ENCODE assay signal across 28 mouse cellular contexts in the genomic region with DNA sequence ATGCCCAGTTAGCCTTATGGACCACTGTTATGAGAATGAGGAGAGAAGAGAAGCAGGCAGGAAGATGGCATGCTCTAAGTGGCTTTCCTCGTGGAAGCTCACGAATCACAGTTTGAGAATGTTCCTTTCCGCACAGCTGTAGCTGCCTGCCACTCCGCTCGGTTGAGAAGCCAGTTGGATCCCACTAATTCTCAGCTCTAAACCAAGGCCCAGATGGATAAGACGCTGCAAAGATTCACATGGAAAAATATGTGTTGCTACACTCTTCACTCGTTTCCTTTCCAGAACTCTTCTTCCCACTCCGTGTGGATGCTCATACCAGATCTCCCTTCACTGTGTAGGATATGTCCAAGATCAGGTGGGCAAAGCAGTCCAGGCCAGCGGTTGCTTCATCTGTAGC.
DNase-seq lines count a peak whose midpoint lies in the region; ATAC-seq and TF ChIP-seq lines count a peak whose summit lies in the region.
"Had no signal": no experiment of that assay in that cellular context is flagged by ENCODE, and none has a peak within 500 bp of the region (broad histone marks: within the 10 kb centered on the region; RNA-seq: fewer than 3 reads in every experiment).

No protein-coding gene starts in this region.

- no peaks in the 10 kb centered on the region for H3K9me3 ChIP-seq in forebrain, embryonic 15.5 days
- H3K9me3 ChIP-seq in forebrain, embryonic 11.5 days (ENCODE audit: control insufficient read depth, low read length), result no peaks in the 10 kb centered on the region
- no peaks in the 10 kb centered on the region for H3K9me3 ChIP-seq in forebrain, embryonic 16.5 days (ENCODE audit: control insufficient read depth, low read length)
- no peaks in the 10 kb centered on the region for H3K9me3 ChIP-seq in hindbrain, postnatal 0 days (ENCODE audit: low read length)
- H3K9me3 ChIP-seq: embryonic facial prominence, embryonic 10.5 days; embryonic facial prominence, embryonic 15.5 days; hindbrain, embryonic 10.5 days; hindbrain, embryonic 15.5 days; kidney, embryonic 15.5 days; limb, embryonic 13.5 days; lung, embryonic 15.5 days; midbrain, embryonic 10.5 days; neural tube, embryonic 12.5 days had no signal

- no peaks in the 10 kb centered on the region for H3K36me3 ChIP-seq in forebrain, embryonic 15.5 days
- no peaks in the 10 kb centered on the region for H3K36me3 ChIP-seq in forebrain, embryonic 11.5 days (ENCODE audit: control insufficient read depth, insufficient read depth, low read length)
- no peaks in the 10 kb centered on the region for H3K36me3 ChIP-seq in forebrain, embryonic 16.5 days (ENCODE audit: control insufficient read depth, insufficient read depth)
- H3K36me3 ChIP-seq in hindbrain, postnatal 0 days (ENCODE audit: insufficient read depth, low read length), result no peaks in the 10 kb centered on the region
- H3K36me3 ChIP-seq: embryonic facial prominence, embryonic 10.5 days; embryonic facial prominence, embryonic 15.5 days; hindbrain, embryonic 10.5 days; hindbrain, embryonic 15.5 days; kidney, embryonic 15.5 days; limb, embryonic 13.5 days; lung, embryonic 15.5 days; midbrain, embryonic 10.5 days; neural tube, embryonic 12.5 days had no signal

- no peak overlapping the region for H3K4me2 ChIP-seq in forebrain, embryonic 15.5 days (replicated peaks)
- H3K4me2 ChIP-seq in forebrain, embryonic 11.5 days (ENCODE audit: low read depth, low read length, severe bottlenecking), result no peak overlapping the region
- H3K4me2 ChIP-seq in forebrain, embryonic 16.5 days (ENCODE audit: low read length), result no peak overlapping the region
- H3K4me2 ChIP-seq in hindbrain, postnatal 0 days (ENCODE audit: low read depth, low read length), result no peak overlapping the region
- H3K4me2 ChIP-seq: embryonic facial prominence, embryonic 15.5 days; hindbrain, embryonic 15.5 days; kidney, embryonic 15.5 days; limb, embryonic 13.5 days; liver, embryonic 11.5 days; lung, embryonic 15.5 days; neural tube, embryonic 12.5 days had no signal

- peak; percentile 66; the same call in 1 of the 2 replicates for ATAC-seq in forebrain, embryonic 15.5 days (replicated peaks)
- ATAC-seq in forebrain, embryonic 11.5 days (replicated peaks; ENCODE audit: low FRiP score), result no peak
- ATAC-seq in forebrain, embryonic 16.5 days, result peak; percentile 57; the same call in 1 of the 2 replicates
- ATAC-seq in hindbrain, postnatal 0 days, result no peak
- ATAC-seq: Patski had no signal

- 78% methylated on average over 9 of the region's 9 CpGs for WGBS in forebrain, embryonic 15.5 days
- WGBS in forebrain, embryonic 11.5 days, result 90% methylated on average over 9 of the region's 9 CpGs
- WGBS in forebrain, embryonic 16.5 days, result 78% methylated on average over 9 of the region's 9 CpGs
- WGBS in hindbrain, postnatal 0 days, result 87% methylated on average over 9 of the region's 9 CpGs

- no peak overlapping the region for H3K9ac ChIP-seq in forebrain, embryonic 15.5 days (replicated peaks)
- no peak overlapping the region for H3K9ac ChIP-seq in forebrain, embryonic 11.5 days (ENCODE audit: low read length)
- H3K9ac ChIP-seq in forebrain, embryonic 16.5 days (replicated peaks; ENCODE audit: low read depth, low read length), result no peak overlapping the region
- no peak overlapping the region for H3K9ac ChIP-seq in hindbrain, postnatal 0 days (replicated peaks; ENCODE audit: low read length)
- H3K9ac ChIP-seq: embryonic facial prominence, embryonic 15.5 days; hindbrain, embryonic 15.5 days; kidney, embryonic 15.5 days; limb, embryonic 13.5 days; lung, embryonic 15.5 days; neural tube, embryonic 12.5 days had no signal

- H3K27ac ChIP-seq in forebrain, embryonic 15.5 days (replicated peaks), result 0 out of 2 replicates have a peak overlapping the region, but pooled peaks have one; percentile 3
- H3K27ac ChIP-seq in forebrain, embryonic 11.5 days (ENCODE audit: low read depth, low read length), result no peak overlapping the region
- H3K27ac ChIP-seq in forebrain, embryonic 16.5 days (ENCODE audit: low read length), result 0 out of 2 replicates have a peak overlapping the region, but pooled peaks have one; percentile 54
- no peak overlapping the region for H3K27ac ChIP-seq in hindbrain, postnatal 0 days
- H3K27ac ChIP-seq: embryonic facial prominence, embryonic 10.5 days; embryonic facial prominence, embryonic 15.5 days; hindbrain, embryonic 10.5 days; hindbrain, embryonic 15.5 days; kidney, embryonic 15.5 days; limb, embryonic 13.5 days; lung, embryonic 15.5 days; midbrain, embryonic 10.5 days; neural tube, embryonic 12.5 days; stomach, postnatal 0 days had no signal

- no peak for DNase-seq in forebrain, embryonic 11.5 days (ENCODE audit: low spot score)
- DNase-seq in layer of hippocampus, adult 9-11 months, result peak; percentile 44
- DNase-seq in layer of hippocampus, postnatal 25 days (ENCODE audit: extremely low spot score in 1 of 2, low spot score in 1 of 2), result no peak
- peak; percentile 63 for DNase-seq in right cerebral cortex, adult 18-20 months
- DNase-seq in right cerebral cortex, postnatal 4 days, result no peak
- no peak for DNase-seq in hindbrain, postnatal 0 days (ENCODE audit: low spot score)
- DNase-seq: adrenal gland, postnatal 25 days; cerebellum, adult 2 months; gastrocnemius, postnatal 14 days; heart, postnatal 14 days; kidney, adult 18-20 months; thymus, adult 2 months; thymus, postnatal 4 days had no signal

- no peaks in the 10 kb centered on the region for H3K27me3 ChIP-seq in forebrain, embryonic 15.5 days
- H3K27me3 ChIP-seq in forebrain, embryonic 11.5 days (ENCODE audit: control insufficient read depth, insufficient read depth, low read length), result no peaks in the 10 kb centered on the region
- H3K27me3 ChIP-seq in forebrain, embryonic 16.5 days (replicated peaks; ENCODE audit: control insufficient read depth, insufficient read depth, low read length), result no peaks in the 10 kb centered on the region
- no peaks in the 10 kb centered on the region for H3K27me3 ChIP-seq in hindbrain, postnatal 0 days (ENCODE audit: insufficient read depth, low read length)
- H3K27me3 ChIP-seq: embryonic facial prominence, embryonic 15.5 days; hindbrain, embryonic 15.5 days; kidney, embryonic 15.5 days; limb, embryonic 13.5 days; lung, embryonic 15.5 days; neural tube, embryonic 12.5 days had no signal

- no peak for TF ChIP-seq CTCF in hindbrain, postnatal 0 days (IDR thresholded peaks at IDR 0.05; ENCODE audit: low read depth)

- H3K4me1 ChIP-seq in forebrain, embryonic 15.5 days, result peaks cover 21% of the 10 kb centered on the region
- H3K4me1 ChIP-seq in forebrain, embryonic 11.5 days (replicated peaks; ENCODE audit: control insufficient read depth, insufficient read depth, low read length), result no peaks in the 10 kb centered on the region
- peaks cover 16% of the 10 kb centered on the region for H3K4me1 ChIP-seq in forebrain, embryonic 16.5 days (replicated peaks; ENCODE audit: control insufficient read depth, insufficient read depth, low read length)
- H3K4me1 ChIP-seq in hindbrain, postnatal 0 days (ENCODE audit: insufficient read depth, low read length), result peaks cover 5% of the 10 kb centered on the region; the same call in 1 of the 2 replicates
- H3K4me1 ChIP-seq: embryonic facial prominence, embryonic 10.5 days; embryonic facial prominence, embryonic 15.5 days; hindbrain, embryonic 10.5 days; kidney, embryonic 15.5 days; limb, embryonic 13.5 days; lung, embryonic 15.5 days had no signal

- no peak overlapping the region for H3K4me3 ChIP-seq in forebrain, embryonic 15.5 days
- H3K4me3 ChIP-seq in forebrain, embryonic 11.5 days (ENCODE audit: low read depth, low read length), result no peak overlapping the region
- no peak overlapping the region for H3K4me3 ChIP-seq in forebrain, embryonic 16.5 days (replicated peaks; ENCODE audit: low read length)
- H3K4me3 ChIP-seq in hindbrain, postnatal 0 days (ENCODE audit: low read length), result no peak overlapping the region
- H3K4me3 ChIP-seq: embryonic facial prominence, embryonic 10.5 days; embryonic facial prominence, embryonic 15.5 days; hindbrain, embryonic 10.5 days; hindbrain, embryonic 15.5 days; kidney, embryonic 15.5 days; limb, embryonic 13.5 days; lung, embryonic 15.5 days; midbrain, embryonic 10.5 days; myocyte; neural tube, embryonic 12.5 days had no signal

Comparison
In these comparisons a context has a peak if more than half of its experiments do, and no peak if none do; other contexts are left out.
1. ATAC-seq: peak in forebrain, embryonic 15.5 days (single experiment) and forebrain, embryonic 16.5 days (single experiment); none in forebrain, embryonic 11.5 days (single experiment) and hindbrain, postnatal 0 days (single experiment).
2. H3K27ac ChIP-seq: peak in forebrain, embryonic 15.5 days (single experiment) and forebrain, embryonic 16.5 days (single experiment); none in forebrain, embryonic 11.5 days (single experiment) and hindbrain, postnatal 0 days (single experiment).
3. DNase-seq: peak in layer of hippocampus, adult 9-11 months (single experiment) and right cerebral cortex, adult 18-20 months (single experiment); none in forebrain, embryonic 11.5 days (single experiment), layer of hippocampus, postnatal 25 days (0 of 2), right cerebral cortex, postnatal 4 days (single experiment) and hindbrain, postnatal 0 days (single experiment).